Mouse (Mus musculus) megakaryocyte, embryonic 14.5 days (primary cell): ENCODE measurements around the gene Cd27.

Experiments
- FLI1 ChIP-seq: IDR thresholded peaks from 2 replicates; pipeline ENCODE4 v1.6.1; 2012; ENCODE audit warnings: low read length, inconsistent platforms, mixed read lengths
- GATA1 ChIP-seq: IDR thresholded peaks from 3 replicates; pipeline ENCODE4 v1.6.1; 2012; ENCODE audit warnings: mixed read lengths, low read length, inconsistent platforms, borderline replicate concordance

DNA sequence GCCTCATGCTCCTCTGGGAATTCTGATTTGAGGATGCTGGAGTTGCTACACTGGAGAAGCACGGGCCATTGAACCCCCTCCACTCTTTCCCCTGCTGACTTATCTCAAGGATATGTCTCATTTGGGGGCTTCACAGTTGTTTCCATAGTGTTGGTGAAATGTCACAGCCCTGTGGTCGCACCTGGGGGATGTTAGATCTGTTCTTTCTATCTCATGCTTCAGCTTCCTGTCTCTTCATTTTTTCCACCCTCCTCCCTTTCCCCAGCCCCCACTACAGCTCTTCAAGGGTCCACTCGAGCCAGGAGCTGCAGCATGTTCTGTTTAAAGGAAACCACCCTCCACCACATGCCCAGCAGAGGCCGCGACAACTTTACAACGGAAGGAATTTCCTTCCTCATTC, 1.6 kb upstream of the Cd27 start:
- TF ChIP-seq GATA1 (no peak), FLI1 (no peak)
